ENCODE assay signal across 8 mouse cellular contexts in genomic region chr2:146217227-146217980, GRCm38 (mm10). TPM values are rescaled to one million over a fixed set of nuclear protein-coding genes. Genes with fewer than 3 reads are reported as not detected.
DNase-seq lines count a peak whose midpoint lies in the region; ATAC-seq and TF ChIP-seq lines count a peak whose summit lies in the region.

No protein-coding gene starts in this region.

- under 1% methylated on average over 16 of the region's 16 CpGs for WGBS in forebrain, embryonic 10.5 days
- 11% methylated on average over 16 of the region's 16 CpGs for WGBS in thymus, adult 2 months

- no peaks in the 10 kb centered on the region for H3K36me3 ChIP-seq in megakaryocyte, embryonic 14.5 days (replicated peaks; ENCODE audit: low read length)
- no peaks in the 10 kb centered on the region for H3K36me3 ChIP-seq in forebrain, embryonic 10.5 days (replicated peaks)
- H3K36me3 ChIP-seq in splenic B cell, adult 2 months (ENCODE audit: control insufficient read depth, insufficient read depth, low read length, poor library complexity, severe bottlenecking), result no peaks in the 10 kb centered on the region
- no peaks in the 10 kb centered on the region for H3K36me3 ChIP-seq in thymus, adult 2 months (ENCODE audit: control insufficient read depth, insufficient read depth, low read length)

- peak; percentile 69 for DNase-seq in forebrain, embryonic 10.5 days (ENCODE audit: extremely low spot score, low spot score)
- DNase-seq in induced T-regulatory cell, adult 2 months (ENCODE audit: low read depth), result peak; percentile 23
- peak; percentile 45 for DNase-seq in splenic B cell, adult 2 months (ENCODE audit: low read depth, low spot score)
- no peak for DNase-seq in thymus, adult 2 months
- DNase-seq in cerebellum, adult 8-10 months, result no peak
- no peak for DNase-seq in spleen, postnatal 14 days (ENCODE audit: low spot score in 2 of 2)

- TF ChIP-seq CTCF in thymus, adult 2 months (IDR thresholded peaks at IDR 0.05; ENCODE audit: borderline replicate concordance, control insufficient read depth, extremely low read depth, insufficient read depth, low read length, poor library complexity), result no peak

- peak overlapping the region; percentile 84 for H3K27ac ChIP-seq in forebrain, embryonic 10.5 days
- no peak overlapping the region for H3K27ac ChIP-seq in thymus, adult 2 months (ENCODE audit: control insufficient read depth, insufficient read depth, low read length)

- no peak for TF ChIP-seq POLR2A in thymus, adult 2 months (IDR thresholded peaks at IDR 0.05; ENCODE audit: control insufficient read depth, extremely low read depth, insufficient read depth, low read length, poor library complexity)

- H3K4me3 ChIP-seq in megakaryocyte, embryonic 14.5 days (replicated peaks), result peak overlapping the region; percentile 67
- H3K4me3 ChIP-seq in forebrain, embryonic 10.5 days, result peak overlapping the region; percentile 46
- H3K4me3 ChIP-seq in thymus, adult 2 months (ENCODE audit: control insufficient read depth, insufficient read depth, low read length), result no peak overlapping the region

- ATAC-seq in megakaryocyte, adult 5-6 weeks (ENCODE audit: poor library complexity, severe bottlenecking), result no peak

- H3K9me3 ChIP-seq in megakaryocyte, embryonic 14.5 days, result no peaks in the 10 kb centered on the region
- H3K9me3 ChIP-seq in forebrain, embryonic 10.5 days, result no peaks in the 10 kb centered on the region

- H3K27me3 ChIP-seq in megakaryocyte, embryonic 14.5 days (replicated peaks), result peaks cover 79% of the 10 kb centered on the region
- peaks cover 97% of the 10 kb centered on the region for H3K27me3 ChIP-seq in forebrain, embryonic 10.5 days (ENCODE audit: poor library complexity, severe bottlenecking)
- peaks cover 11% of the 10 kb centered on the region for H3K27me3 ChIP-seq in splenic B cell, adult 2 months (ENCODE audit: control insufficient read depth, insufficient read depth, low read length, poor library complexity, severe bottlenecking)
- H3K27me3 ChIP-seq in thymus, adult 2 months (ENCODE audit: control insufficient read depth, insufficient read depth, low read length), result peaks cover 31% of the 10 kb centered on the region

- peaks cover 60% of the 10 kb centered on the region for H3K4me1 ChIP-seq in megakaryocyte, embryonic 14.5 days
- H3K4me1 ChIP-seq in forebrain, embryonic 10.5 days, result peaks cover 81% of the 10 kb centered on the region
- peaks cover 3% of the 10 kb centered on the region for H3K4me1 ChIP-seq in thymus, adult 2 months (replicated peaks; ENCODE audit: control insufficient read depth, insufficient read depth, low read length)

RNA-seq across cellular contexts. Expression of gene Insm1, which starts 4.3 kb away (rescaled TPM):
- polyA plus RNA-seq in megakaryocyte, embryonic 14.5 days (2012; ENCODE audit: insufficient read depth, low replicate concordance), result not detected in 2 replicates
- total RNA-seq in megakaryocyte, adult 5-6 weeks (2015), result not detected in 2 replicates
- not detected in 2 replicates for total RNA-seq in megakaryocyte, adult 5-6 weeks (2017)
- 1.6 and 1.8 TPM in 2 replicates for polyA plus RNA-seq in forebrain, embryonic 10.5 days (2016; fragmentation: Nextera tagmentation; extraction: Ambion mirVana)
- 9.9 and 14.5 TPM in 2 replicates for polyA plus RNA-seq in thymus, adult 2 months (2012; rRNA removed)

Comparison
In these comparisons a context has a peak if more than half of its experiments do, and no peak if none do; other contexts are left out.
1. DNase-seq: peak in forebrain, embryonic 10.5 days (single experiment), induced T-regulatory cell, adult 2 months (single experiment) and splenic B cell, adult 2 months (single experiment); none in thymus, adult 2 months (single experiment), cerebellum, adult 8-10 months (single experiment) and spleen, postnatal 14 days (0 of 2).